Mouse (Mus musculus) ES-Bruce4 (cell line): ENCODE results near the gene Runx3. TPM values are rescaled to one million over a fixed set of nuclear protein-coding genes. Genes with fewer than 3 reads are reported as not detected.

ENCODE experiments used
- H3K27ac ChIP-seq: 2 replicates; pipeline ENCODE4 v1.5.1; 2012; ENCODE audit warnings: low read length, inconsistent platforms; ENCODE audit not compliant: insufficient read depth
- H3K27me3 ChIP-seq: 2 replicates; pipeline ENCODE4 v1.6.1; 2012; ENCODE audit warnings: mild to moderate bottlenecking, low read length, inconsistent platforms; ENCODE audit not compliant: control insufficient read depth, poor library complexity, insufficient read depth, severe bottlenecking
- H3K36me3 ChIP-seq: 2 replicates; pipeline ENCODE4 v1.6.1; 2012; ENCODE audit warnings: inconsistent platforms, mild to moderate bottlenecking, low read length, moderate library complexity; ENCODE audit not compliant: control insufficient read depth, poor library complexity, insufficient read depth, severe bottlenecking
- H3K4me1 ChIP-seq: one replicate; pipeline ENCODE4 v1.8.1; 2011; ENCODE audit warnings: low read length; ENCODE audit not compliant: control insufficient read depth, insufficient read depth
- H3K4me3 ChIP-seq: 2 replicates; pipeline ENCODE4 v1.5.1; 2011; ENCODE audit warnings: low read depth, mild to moderate bottlenecking, low read length
- H3K9ac ChIP-seq: 2 replicates; pipeline ENCODE4 v1.6.1; 2012; ENCODE audit warnings: low read depth, mild to moderate bottlenecking, inconsistent platforms; ENCODE audit not compliant: poor library complexity, severe bottlenecking
- H3K9me3 ChIP-seq: replicated peaks from 2 replicates; pipeline ENCODE4 v1.6.1; 2012; ENCODE audit warnings: mild to moderate bottlenecking, low read length, inconsistent platforms; ENCODE audit not compliant: control insufficient read depth, poor library complexity, insufficient read depth, severe bottlenecking
- CTCF ChIP-seq: IDR thresholded peaks from one replicate; pipeline ENCODE4 v1.8.1; 2011; ENCODE audit warnings: low read depth, low read length
- EP300 ChIP-seq: IDR thresholded peaks from 2 replicates; pipeline ENCODE4 v1.6.1; 2011; ENCODE audit warnings: low read depth, low read length; ENCODE audit not compliant: insufficient read depth
- POLR2A ChIP-seq: IDR thresholded peaks from one replicate; pipeline ENCODE4 v1.8.1; 2011; ENCODE audit warnings: low read length; ENCODE audit not compliant: insufficient read depth
- polyA plus RNA-seq: library from polyadenylated mRNA; stranded (reverse); fragments of >200 nt; gene quantifications from 2 replicates; pipeline ENCODE4 v1.2.4, GENCODE M21; 2011; ENCODE audit warnings: low read depth; ENCODE audit not compliant: missing spikeins, insufficient read depth, insufficient read length

The Runx3 gene
- polyA plus RNA-seq, 1 experiment = 0.76 TPM

DNA sequence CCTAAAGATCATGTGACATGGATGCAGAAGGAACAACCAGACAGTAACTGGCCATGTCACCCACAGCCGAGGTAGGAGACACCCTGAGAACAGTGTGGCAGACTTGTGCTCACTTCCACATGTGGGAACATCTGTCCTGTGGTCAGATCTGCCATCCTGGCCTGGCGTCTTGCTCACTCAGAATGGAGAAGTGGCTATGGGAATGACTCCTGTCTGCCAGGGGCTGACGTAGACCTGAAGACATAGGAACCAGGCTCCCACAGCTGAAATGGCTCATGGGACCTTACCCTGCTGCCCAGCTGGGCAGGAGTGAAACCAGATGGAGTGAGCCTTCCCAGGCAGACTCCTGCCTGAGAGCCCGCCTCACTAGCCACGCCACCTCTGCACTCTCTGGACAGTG, 72.4 kb downstream of the Runx3 start:
- TF ChIP-seq EP300 (no peak), CTCF (no peak), POLR2A (no peak)
- no peak overlapping the region for H3K9ac ChIP-seq
- H3K4me1 ChIP-seq = no peaks in the 10 kb centered on the region
- H3K9me3 ChIP-seq = peaks cover 11% of the 10 kb centered on the region
- H3K27ac ChIP-seq = no peak overlapping the region
- no peak overlapping the region for H3K4me3 ChIP-seq
- no peaks in the 10 kb centered on the region for H3K36me3 ChIP-seq
- no peaks in the 10 kb centered on the region for H3K27me3 ChIP-seq

DNA sequence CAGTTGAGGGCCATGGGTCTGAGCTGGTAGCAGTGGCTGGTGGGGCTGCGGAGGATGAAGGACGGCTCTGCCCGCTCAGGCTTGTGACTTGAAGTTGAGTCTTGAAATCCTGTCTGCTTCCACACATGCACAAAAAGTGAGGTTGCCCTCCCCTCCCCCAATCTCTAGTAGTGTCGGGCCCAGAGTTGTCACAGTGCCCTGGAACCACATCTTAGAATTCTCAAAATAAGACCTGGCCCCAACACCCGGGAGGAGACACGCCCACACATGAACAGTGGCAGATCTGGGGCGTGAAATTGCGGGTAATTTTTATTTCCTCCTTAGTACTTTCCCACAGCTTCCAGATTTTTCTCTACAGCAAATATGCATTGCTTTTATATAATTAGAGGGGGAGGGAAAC, 77.4 kb downstream of the Runx3 start:
- TF ChIP-seq POLR2A = no peak
- no peak for TF ChIP-seq CTCF
- TF ChIP-seq EP300 = no peak
- no peak overlapping the region for H3K4me3 ChIP-seq
- H3K36me3 ChIP-seq = no peaks in the 10 kb centered on the region
- no peak overlapping the region for H3K27ac ChIP-seq
- H3K27me3 ChIP-seq = no peaks in the 10 kb centered on the region
- no peaks in the 10 kb centered on the region for H3K4me1 ChIP-seq
- H3K9me3 ChIP-seq = no peaks in the 10 kb centered on the region
- H3K9ac ChIP-seq = no peak overlapping the region

DNA sequence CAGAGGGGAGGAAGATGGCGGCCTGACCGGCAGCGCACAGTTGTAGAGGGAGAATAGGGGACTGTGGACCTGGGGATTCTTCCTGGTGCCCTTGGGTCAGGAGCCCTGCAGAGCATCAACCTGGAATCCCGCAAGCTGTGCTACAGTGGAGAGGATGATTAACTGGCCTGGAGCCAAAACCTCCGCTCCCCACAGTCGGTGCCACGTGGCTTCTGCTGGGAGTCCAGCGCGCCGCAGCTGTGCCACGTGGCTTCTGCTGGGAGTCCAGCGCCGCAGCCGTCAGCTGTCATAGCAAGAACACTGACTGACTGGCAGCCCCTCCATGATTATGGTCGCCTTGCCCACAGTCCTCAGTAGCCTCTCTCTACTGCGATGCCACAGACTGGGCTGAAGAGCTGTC, 81.3 kb downstream of the Runx3 start:
- no peak overlapping the region for H3K4me3 ChIP-seq
- no peaks in the 10 kb centered on the region for H3K36me3 ChIP-seq
- no peak for TF ChIP-seq POLR2A
- no peak for TF ChIP-seq CTCF
- no peak for TF ChIP-seq EP300
- H3K9me3 ChIP-seq = no peaks in the 10 kb centered on the region
- no peak overlapping the region for H3K27ac ChIP-seq
- H3K27me3 ChIP-seq = no peaks in the 10 kb centered on the region
- no peak overlapping the region for H3K9ac ChIP-seq
- no peaks in the 10 kb centered on the region for H3K4me1 ChIP-seq

DNA sequence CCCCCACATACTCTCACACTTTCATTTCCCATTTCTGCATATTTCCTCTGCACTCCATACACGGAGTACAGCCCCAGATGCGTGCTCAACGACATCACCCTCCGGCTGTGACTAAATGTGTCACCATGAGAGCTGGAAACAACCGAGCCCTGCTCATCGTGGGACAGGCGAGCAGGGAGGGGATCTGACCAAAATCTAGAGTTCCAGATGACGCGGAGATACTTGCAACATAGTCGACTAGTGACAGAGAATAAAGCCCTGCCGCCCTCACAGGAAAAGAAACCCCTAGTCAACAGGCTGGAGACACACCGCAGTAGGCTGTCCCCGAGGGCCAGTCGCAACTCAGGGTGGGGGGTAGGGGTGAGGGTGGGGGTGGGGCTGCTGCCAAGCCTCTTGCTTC, 82.8 kb downstream of the Runx3 start:
- TF ChIP-seq EP300 (no peak), POLR2A (no peak), CTCF (no peak)
- H3K4me3 ChIP-seq = no peak overlapping the region
- H3K36me3 ChIP-seq = no peaks in the 10 kb centered on the region
- no peaks in the 10 kb centered on the region for H3K27me3 ChIP-seq
- H3K4me1 ChIP-seq = no peaks in the 10 kb centered on the region
- no peak overlapping the region for H3K9ac ChIP-seq
- H3K9me3 ChIP-seq = no peaks in the 10 kb centered on the region
- no peak overlapping the region for H3K27ac ChIP-seq

DNA sequence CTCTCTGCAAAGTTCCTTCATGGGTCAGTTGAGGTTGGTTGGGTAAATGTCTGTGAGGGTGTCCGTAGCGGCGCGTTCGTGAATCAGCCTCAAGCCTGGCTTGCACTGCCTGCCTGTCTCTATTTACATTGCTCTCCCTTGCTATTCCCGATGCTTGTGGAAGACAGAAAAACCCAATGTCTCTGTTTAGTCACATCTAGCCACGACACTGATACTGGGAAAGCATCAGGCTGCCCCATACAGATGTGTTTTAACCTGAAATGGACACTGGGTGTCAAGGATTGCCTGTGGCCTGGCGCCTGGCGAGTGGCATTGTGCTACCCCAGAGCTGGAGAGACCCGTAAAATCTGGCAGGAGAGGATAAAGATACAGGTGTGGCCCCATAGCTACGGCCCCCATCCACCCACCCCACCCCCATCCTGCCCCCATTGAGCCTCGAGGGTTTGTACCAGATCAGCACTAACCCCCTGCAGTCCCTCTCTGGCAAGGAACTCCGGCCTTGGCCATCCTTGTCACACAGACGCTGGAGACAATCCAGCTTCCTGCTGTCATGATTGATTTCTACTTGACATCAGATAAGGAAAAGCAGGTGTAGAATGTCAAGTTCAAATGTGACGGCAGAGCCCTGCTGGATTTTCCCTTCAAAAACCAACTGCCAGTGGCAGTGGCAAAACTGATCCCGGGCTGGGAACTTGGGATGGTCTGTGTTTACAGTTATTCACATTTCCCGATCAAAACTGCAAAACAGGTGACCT, 83.5 kb downstream of the Runx3 start:
- no peak overlapping the region for H3K27ac ChIP-seq
- no peaks in the 10 kb centered on the region for H3K27me3 ChIP-seq
- no peaks in the 10 kb centered on the region for H3K9me3 ChIP-seq
- H3K4me1 ChIP-seq = no peaks in the 10 kb centered on the region
- H3K36me3 ChIP-seq = no peaks in the 10 kb centered on the region
- H3K4me3 ChIP-seq = no peak overlapping the region
- no peak for TF ChIP-seq POLR2A
- no peak for TF ChIP-seq EP300
- no peak for TF ChIP-seq CTCF
- H3K9ac ChIP-seq = no peak overlapping the region

DNA sequence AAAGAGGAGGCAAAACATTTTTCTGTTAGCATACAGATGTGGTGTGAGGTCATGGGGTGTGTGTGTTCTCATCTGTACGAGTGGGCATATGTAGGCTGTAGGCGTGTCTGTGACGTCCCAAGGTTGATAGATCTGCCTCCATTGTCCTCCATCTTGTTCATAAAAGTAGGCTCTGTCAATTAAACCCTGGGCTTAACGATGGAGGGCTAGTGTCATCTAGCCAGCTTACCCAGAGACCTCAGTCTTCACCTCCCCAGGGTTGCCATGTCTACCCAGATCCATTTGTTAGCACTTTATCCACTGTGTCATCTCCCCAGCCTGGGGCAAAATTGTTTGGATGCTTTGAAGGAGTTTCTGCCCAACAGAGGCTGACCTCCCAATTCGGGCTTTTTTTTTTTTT, 84.2 kb downstream of the Runx3 start:
- no peaks in the 10 kb centered on the region for H3K36me3 ChIP-seq
- H3K27ac ChIP-seq = no peak overlapping the region
- H3K4me3 ChIP-seq = no peak overlapping the region
- H3K9ac ChIP-seq = no peak overlapping the region
- no peaks in the 10 kb centered on the region for H3K4me1 ChIP-seq
- no peaks in the 10 kb centered on the region for H3K9me3 ChIP-seq
- no peaks in the 10 kb centered on the region for H3K27me3 ChIP-seq
- TF ChIP-seq EP300 = no peak
- TF ChIP-seq POLR2A = no peak
- no peak for TF ChIP-seq CTCF
